Mouse (Mus musculus): Measurements from ENCODE around the gene Sez6l. TPM values are rescaled to one million over a fixed set of nuclear protein-coding genes. Genes with fewer than 3 reads are reported as not detected.

The Sez6l gene
- total and polyA plus RNA-seq, 3 experiments: not detected

GRCm38 (mm10) chr5:112399284-112399683 is 177.7 kb downstream of the Sez6l start:
- no peak for TF ChIP-seq ZKSCAN1 (IDR thresholded peaks at IDR 0.05; ENCODE audit: borderline replicate concordance, low read depth, low read length)
- TF ChIP-seq USF1 (IDR thresholded peaks at IDR 0.05; ENCODE audit: low read depth, low read length): no peak
- TF ChIP-seq ZNF384 (IDR thresholded peaks at IDR 0.05; ENCODE audit: low read depth, low read length): no peak
- TF ChIP-seq IRF4 (IDR thresholded peaks at IDR 0.05; ENCODE audit: low read depth, low read length): no peak
- TF ChIP-seq POLR2AphosphoS2 (IDR thresholded peaks at IDR 0.05; ENCODE audit: low read depth, low read length): no peak
- no peak for TF ChIP-seq CTCF (conservative IDR thresholded peaks at IDR 0.05 in 1 of 2, IDR thresholded peaks at IDR 0.05 in 1 of 2; ENCODE audit: low read depth in 2 of 2, low read length in 2 of 2)
- no peak for TF ChIP-seq MEF2A (IDR thresholded peaks at IDR 0.05; ENCODE audit: borderline replicate concordance, low read depth, low read length)
- no peak for TF ChIP-seq UBTF (IDR thresholded peaks at IDR 0.05; ENCODE audit: low read depth, low read length)
- TF ChIP-seq TCF12 (IDR thresholded peaks at IDR 0.05; ENCODE audit: low read depth, low read length): no peak
- TF ChIP-seq NELFE (IDR thresholded peaks at IDR 0.05; ENCODE audit: low read depth, low read length): no peak
- no peak for TF ChIP-seq NRF1 (IDR thresholded peaks at IDR 0.05; ENCODE audit: low read depth, low read length)
- no peak for TF ChIP-seq JUND (conservative IDR thresholded peaks at IDR 0.05; ENCODE audit: low read depth, low read length)
- no peak for TF ChIP-seq ELF1 (IDR thresholded peaks at IDR 0.05; ENCODE audit: low read depth, low read length)
- TF ChIP-seq MAFK (IDR thresholded peaks at IDR 0.05; ENCODE audit: insufficient replicate concordance, low read length): no peak
- no peak for TF ChIP-seq USF2 (conservative IDR thresholded peaks at IDR 0.05; ENCODE audit: low read depth, low read length)
- TF ChIP-seq POLR2A (IDR thresholded peaks at IDR 0.05; ENCODE audit: low read depth, low read length): no peak
- TF ChIP-seq GABPA (IDR thresholded peaks at IDR 0.05; ENCODE audit: insufficient replicate concordance, low read depth, low read length): no peak
- no peak for TF ChIP-seq E2F4 (IDR thresholded peaks at IDR 0.05; ENCODE audit: insufficient replicate concordance, low read depth, low read length)
- Histone ChIP-seq H3K4me3 (replicated peaks in 1 of 3; ENCODE audit: low read depth in 2 of 3, low read length in 2 of 3, poor library complexity in 1 of 3) (no peak overlapping the region), H3K4me1 (ENCODE audit: control insufficient read depth in 1 of 2, insufficient read depth in 2 of 2) (no peaks in the 10 kb centered on the region), H3K27me3 (replicated peaks) (peaks cover 24% of the 10 kb centered on the region), H3K79me2 (replicated peaks; ENCODE audit: control insufficient read depth, extremely low read depth, insufficient read depth, poor library complexity, severe bottlenecking) (no peaks in the 10 kb centered on the region), H3K27ac (ENCODE audit: insufficient read depth, low read depth) (no peak overlapping the region), H3K9ac (ENCODE audit: insufficient read depth, low read depth) (no peak overlapping the region), H3K36me3 (replicated peaks in 1 of 2; ENCODE audit: control insufficient read depth in 1 of 2, insufficient read depth in 1 of 2, low read length in 1 of 2) (no peaks in the 10 kb centered on the region), H3K9me3 (replicated peaks; ENCODE audit: low read length) (peaks cover 2% of the 10 kb centered on the region), H3K4me2 (ENCODE audit: insufficient read depth, low read depth, poor library complexity, severe bottlenecking) (no peak overlapping the region)
- dilution Hi-C loops (cut with MboI; ENCODE audit: extremely low pct_ligation_motif_present, extremely low pct_unique_long_range_greater_than_20kb, low sequenced_read_pairs): no loop called here
- no peak for DNase-seq (ENCODE audit: extremely low read depth)
- in situ Hi-C loops (cut with MboI; ENCODE audit: low pct_ligation_motif_present, low pct_unique_long_range_greater_than_20kb, low sequenced_read_pairs): no loop called here

- dilution Hi-C loops (cut with MboI; ENCODE audit: extremely low pct_ligation_motif_present, extremely low pct_unique_long_range_greater_than_20kb, low sequenced_read_pairs) (no loop called here), in situ Hi-C loops (cut with MboI; ENCODE audit: low pct_ligation_motif_present, low pct_unique_long_range_greater_than_20kb, low sequenced_read_pairs) (no loop called here)
- no peaks in the 10 kb centered on the region for H3K36me3 ChIP-seq (replicated peaks in 1 of 2; ENCODE audit: control insufficient read depth in 1 of 2, insufficient read depth in 1 of 2, low read length in 1 of 2)
- peaks cover 2% of the 10 kb centered on the region for H3K9me3 ChIP-seq (replicated peaks; ENCODE audit: low read length)
- H3K9ac ChIP-seq (ENCODE audit: insufficient read depth, low read depth): no peak overlapping the region
- no peak for DNase-seq (ENCODE audit: extremely low read depth)
- H3K27me3 ChIP-seq (replicated peaks): peaks cover 42% of the 10 kb centered on the region
- H3K79me2 ChIP-seq (replicated peaks; ENCODE audit: control insufficient read depth, extremely low read depth, insufficient read depth, poor library complexity, severe bottlenecking): no peaks in the 10 kb centered on the region
- no peak overlapping the region for H3K27ac ChIP-seq (ENCODE audit: insufficient read depth, low read depth)
- no peaks in the 10 kb centered on the region for H3K4me1 ChIP-seq (ENCODE audit: control insufficient read depth in 1 of 2, insufficient read depth in 2 of 2)
- no peak overlapping the region for H3K4me2 ChIP-seq (ENCODE audit: insufficient read depth, low read depth, poor library complexity, severe bottlenecking)
- TF ChIP-seq CHD2 (IDR thresholded peaks at IDR 0.05; ENCODE audit: low read length) (no peak), PAX5 (IDR thresholded peaks at IDR 0.05; ENCODE audit: low read length) (no peak), USF2 (conservative IDR thresholded peaks at IDR 0.05; ENCODE audit: low read depth, low read length) (no peak), USF1 (IDR thresholded peaks at IDR 0.05; ENCODE audit: low read depth, low read length) (no peak), RAD21 (IDR thresholded peaks at IDR 0.05; ENCODE audit: low read depth, low read length) (no peak), JUN (IDR thresholded peaks at IDR 0.05; ENCODE audit: insufficient read depth, low read depth, low read length) (no peak)
- no peak overlapping the region for H3K4me3 ChIP-seq (replicated peaks in 1 of 3; ENCODE audit: low read depth in 2 of 3, low read length in 2 of 3, poor library complexity in 1 of 3)
Measured at GRCm38 (mm10) chr5:112396066-112396465, 180.9 kb downstream of the Sez6l start.
